Mouse (Mus musculus) gastrocnemius, postnatal 25 days (tissue): ENCODE results near the gene Gm21958. TPM values are rescaled to one million over a fixed set of nuclear protein-coding genes. Genes with fewer than 3 reads are reported as not detected.

Experiments
- DNase-seq: peaks from one replicate; pipeline ENCODE4 v3.0.0; 2022
- long read RNA-seq, 2 experiments: library from polyadenylated mRNA; stranded (forward); transcript quantifications; one replicate each; pipeline ENCODE4 v2.0.0; 2021
- total RNA-seq, 2 experiments: library from RNA; stranded (reverse); gene quantifications; 1 replicate in 1 of 2; 2 replicates in 1 of 2; pipeline ENCODE4 v1.2.3; 2021

Gene Gm21958
- not detected for total RNA-seq
- long read RNA-seq, experiment 1 = 0 reads
- long read RNA-seq, experiment 2 = 0 reads

DNA sequence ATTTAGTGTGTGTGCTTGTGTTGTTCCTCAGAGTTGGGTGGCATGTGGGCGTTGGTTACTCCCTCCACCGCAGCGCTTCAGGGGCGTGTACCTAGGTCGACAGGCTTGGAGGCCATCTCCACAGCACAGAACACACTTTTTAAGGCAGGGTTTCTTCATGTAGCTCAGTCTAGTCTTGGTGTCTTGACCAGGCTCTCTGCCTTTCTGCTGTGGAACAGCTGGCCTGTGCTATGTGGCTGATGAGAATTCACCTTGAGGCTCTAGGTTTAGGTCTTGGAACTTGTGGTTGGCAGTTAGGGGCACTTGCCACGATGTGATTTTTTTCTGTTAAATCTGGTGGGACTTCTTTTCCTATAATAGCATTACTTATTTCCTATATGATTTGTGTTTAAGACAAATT, at the start of gene Gm21958:
Gene Gm21958, minus strand, starts transcription at position 101 of the 400 bp plus-strand sequence.
- DNase-seq = no peak

DNA sequence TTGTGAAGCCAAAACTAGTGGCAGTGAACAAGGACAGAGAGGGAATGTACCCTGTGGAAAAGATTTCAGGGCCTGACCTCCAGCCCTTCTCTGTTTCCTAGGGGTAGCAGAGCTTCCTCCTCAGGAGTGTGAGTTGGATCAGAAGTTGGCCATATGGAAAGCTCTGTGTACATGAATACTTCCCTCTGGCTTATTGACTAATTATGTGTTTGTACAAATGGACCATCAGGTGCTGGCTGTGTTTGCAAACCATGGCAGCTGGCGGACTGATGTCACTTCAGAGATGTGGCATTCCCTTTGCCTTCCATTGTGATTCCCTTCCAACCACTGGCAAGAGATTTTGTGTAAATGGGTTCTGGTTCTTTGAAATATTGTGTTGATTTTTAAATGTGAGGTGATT, 47.1 kb upstream of the Gm21958 start:
- no peak for DNase-seq

DNA sequence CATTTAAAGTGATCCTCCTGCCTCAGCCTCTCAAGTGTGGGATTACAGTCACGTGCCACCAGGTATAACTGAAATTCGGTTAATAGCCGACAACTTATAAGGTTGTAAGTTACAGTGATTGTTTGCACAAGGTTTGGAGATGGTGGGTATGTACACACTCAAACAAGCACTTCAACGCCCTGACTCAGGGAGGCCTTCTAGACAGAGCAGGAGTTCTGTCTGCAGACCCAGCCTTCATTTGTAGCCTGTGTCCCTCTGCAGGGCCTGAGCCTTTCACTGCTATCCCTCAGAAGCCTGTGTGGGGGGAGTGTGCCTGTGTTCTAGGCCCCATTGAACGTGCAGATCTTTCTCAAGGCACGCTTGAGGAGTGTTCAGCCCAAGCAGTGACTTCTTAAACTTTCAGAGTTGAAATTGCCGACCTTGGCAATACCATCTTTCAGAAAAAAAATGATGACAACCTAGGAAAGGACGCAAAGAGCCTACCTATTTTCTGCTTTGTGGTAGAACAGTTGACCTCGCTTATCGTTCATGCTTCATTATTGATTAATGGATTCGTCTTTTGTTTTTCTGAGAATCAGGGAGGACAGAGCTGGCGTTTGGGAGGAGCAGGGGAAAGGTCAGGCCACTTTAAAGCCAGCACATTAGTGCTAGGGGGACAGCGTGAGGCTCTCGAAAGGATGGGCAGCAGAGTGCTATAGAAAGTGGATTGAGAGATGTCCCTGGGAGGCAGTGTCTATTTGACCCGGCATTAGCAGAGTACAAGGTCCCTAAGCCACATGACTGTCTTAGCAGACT, 46.4 kb upstream of the Gm21958 start:
- DNase-seq = no peak

DNA sequence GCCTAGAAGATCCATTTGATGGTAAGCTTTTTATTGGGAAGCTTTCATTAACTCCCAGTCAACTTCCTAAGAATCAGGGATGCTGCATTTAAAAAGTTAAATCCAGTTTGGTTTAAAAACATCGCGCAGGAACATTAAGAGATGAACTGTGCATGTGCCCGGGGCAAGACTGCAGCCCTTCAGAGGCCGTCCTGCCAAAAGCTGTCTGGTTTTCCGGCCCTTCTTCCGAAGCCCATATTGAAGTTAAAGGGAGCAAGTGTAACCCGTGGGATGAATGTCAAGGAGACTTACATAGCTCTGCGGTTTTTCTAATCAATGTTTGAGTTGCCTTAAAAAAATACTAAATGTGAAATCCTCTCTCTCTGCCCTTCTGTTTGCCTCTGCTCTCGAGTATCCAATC, 45.1 kb upstream of the Gm21958 start:
- DNase-seq = no peak

DNA sequence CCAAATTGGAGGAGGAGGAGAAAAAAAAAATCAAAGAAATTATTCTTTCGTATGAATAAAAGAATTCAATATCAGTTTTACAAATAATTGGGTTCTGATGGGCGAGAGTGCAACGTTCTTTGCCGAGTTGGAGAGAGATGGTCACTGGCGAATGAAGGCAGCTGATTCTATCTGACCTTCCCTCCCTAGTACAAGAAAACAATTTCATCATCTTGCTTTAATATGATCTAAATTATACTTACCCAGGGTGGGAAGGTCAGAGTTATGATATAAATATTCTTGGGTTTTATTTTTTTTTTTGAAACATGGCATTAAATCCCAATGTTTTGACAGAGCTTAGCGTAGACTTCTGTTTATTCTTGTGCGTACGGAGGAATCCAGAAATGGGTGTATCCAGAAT, 43.3 kb upstream of the Gm21958 start:
- DNase-seq = no peak

DNA sequence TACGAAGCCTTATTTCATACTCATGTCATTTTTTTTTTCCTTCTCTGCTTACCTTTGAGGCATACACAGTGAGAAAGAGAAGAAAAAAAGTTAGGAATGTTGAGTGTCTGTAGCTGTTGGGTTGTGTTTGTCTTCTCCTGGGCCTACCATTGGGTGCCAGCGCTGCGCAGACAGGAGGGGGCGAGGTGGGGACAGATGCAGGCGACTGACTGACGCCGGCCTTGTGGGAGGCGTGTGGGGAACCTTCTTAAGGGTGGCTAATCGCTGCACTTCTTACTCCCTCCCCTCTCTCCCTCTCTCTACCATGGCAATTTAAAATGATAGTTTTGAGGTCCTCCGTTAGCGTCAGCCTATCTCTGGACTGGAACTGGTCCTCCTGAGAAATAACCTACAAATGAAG, 41.9 kb upstream of the Gm21958 start:
- DNase-seq = no peak

DNA sequence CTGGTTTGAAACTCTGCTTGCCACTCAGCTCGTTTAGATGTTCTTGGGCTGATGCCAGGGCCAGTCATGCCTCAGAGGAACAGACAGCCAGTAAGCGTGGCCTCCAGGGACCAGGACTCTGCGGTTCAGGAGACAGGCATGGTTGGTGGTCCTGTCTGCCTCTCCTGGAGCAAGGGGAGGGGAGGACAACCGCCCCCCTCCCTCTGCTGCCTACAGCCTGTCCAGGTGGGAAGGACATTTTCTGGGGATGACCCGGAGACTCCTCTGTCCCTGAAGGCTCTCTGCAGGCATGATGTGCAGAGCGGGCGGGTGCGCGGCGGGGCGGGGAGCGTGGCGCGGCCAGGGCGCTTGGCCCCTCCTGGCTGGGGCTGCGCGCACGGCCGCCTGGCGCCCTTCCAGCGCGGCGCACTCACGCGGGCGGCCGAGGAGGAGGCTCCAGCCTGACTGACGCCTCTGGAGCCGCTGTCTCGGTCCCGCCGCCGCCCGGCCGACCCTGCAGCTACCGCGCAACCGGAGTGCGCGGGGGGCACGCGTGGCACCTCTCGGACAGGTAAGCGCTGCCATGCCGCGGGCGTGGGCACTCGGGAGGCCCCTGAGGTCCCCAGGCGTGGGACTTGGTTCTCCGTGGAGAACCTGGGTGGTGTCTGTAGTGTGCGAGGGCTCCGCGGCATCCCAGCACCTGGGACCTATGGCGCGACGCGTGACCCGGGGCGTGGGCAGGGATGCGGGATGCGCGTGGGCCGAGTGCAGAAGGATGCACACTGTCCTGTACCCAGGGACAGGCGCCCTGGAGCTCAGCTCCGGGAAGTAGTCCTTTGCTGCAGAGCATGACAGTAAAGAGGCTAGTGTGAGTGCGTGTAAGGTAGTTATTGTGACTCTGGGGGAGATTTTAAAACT, 41.2 kb upstream of the Gm21958 start, which contains the start of gene Smad9:
Gene Smad9, plus strand, starts transcription at position 438 of the 897 bp plus-strand sequence.
- peak; percentile 37 for DNase-seq

DNA sequence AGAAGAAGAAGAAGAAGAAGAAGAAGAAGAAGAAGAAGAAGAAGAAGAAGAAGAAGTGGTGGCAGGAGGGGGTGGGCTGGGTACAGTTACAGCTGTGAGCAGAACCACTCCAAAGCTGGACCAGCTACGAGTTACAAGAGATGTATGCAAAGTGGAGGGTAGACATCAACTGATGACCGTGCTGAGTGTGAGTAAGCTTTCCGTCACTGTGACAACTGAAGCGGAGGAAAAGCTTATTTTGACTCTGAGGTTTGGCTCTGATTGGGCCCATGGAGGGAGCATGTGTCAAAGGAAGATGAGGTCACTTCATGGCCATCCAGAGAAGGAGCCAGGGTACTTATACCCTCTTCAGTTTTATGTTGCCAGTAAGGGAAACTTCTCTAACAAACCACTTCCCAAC, 39.3 kb upstream of the Gm21958 start:
- DNase-seq = no peak

DNA sequence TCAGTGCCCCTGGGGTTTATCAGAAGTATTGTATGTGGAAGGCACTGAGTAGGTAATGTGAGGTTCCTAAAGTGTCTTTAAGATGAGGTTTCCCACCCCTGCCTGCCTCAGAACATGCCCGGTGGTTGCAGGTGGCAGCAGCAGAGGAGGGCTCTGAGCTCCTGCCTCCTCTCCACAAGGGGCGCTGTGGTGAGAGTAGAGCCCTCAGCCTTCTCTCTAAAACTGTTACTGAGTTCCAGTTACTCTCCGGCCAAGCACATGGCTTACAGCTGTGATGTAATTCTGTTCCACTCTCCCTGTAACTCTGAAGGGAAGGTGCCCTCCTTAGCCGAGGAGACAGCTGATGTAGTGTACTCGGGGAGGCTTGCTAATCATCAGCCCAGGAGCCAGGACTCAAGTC, 31.6 kb upstream of the Gm21958 start:
- DNase-seq = no peak

DNA sequence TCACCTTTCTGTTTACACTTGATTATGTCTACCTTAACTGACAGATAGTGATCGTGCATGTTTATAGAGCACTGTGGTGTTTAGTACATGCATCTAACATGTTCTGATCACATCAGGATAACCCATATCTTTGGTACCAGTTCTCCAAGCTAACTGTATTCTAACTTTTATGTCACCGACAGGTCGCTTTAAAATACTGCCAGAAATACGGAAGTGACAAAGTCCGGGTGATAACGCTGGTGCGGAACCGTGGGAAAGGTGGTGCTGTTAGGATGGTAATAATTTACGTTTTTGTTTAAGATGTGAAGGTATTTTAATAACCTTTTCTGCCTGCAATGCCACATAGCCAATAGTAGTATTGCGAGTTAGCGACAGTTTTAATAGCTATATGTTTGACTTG, 27.8 kb upstream of the Gm21958 start:
- DNase-seq = no peak

DNA sequence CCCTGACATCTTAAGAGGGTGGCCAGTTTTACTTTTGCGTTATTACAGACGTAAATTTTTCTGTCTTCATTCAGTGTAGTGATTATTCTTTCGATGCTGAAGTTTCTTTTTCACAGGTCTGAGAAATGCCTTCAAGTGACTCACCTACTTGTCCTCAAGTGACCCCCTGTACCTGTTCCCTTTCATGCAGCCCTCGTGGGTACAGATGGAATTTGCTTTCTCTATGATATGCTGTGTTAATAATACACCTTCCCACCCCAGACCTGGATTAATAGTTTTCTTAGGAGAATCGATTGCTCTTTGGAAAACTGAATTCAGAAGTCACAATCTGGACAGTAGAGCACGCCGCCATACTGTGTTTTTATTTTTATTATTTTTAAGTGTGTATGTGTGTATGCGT, 23.2 kb upstream of the Gm21958 start:
- no peak for DNase-seq

DNA sequence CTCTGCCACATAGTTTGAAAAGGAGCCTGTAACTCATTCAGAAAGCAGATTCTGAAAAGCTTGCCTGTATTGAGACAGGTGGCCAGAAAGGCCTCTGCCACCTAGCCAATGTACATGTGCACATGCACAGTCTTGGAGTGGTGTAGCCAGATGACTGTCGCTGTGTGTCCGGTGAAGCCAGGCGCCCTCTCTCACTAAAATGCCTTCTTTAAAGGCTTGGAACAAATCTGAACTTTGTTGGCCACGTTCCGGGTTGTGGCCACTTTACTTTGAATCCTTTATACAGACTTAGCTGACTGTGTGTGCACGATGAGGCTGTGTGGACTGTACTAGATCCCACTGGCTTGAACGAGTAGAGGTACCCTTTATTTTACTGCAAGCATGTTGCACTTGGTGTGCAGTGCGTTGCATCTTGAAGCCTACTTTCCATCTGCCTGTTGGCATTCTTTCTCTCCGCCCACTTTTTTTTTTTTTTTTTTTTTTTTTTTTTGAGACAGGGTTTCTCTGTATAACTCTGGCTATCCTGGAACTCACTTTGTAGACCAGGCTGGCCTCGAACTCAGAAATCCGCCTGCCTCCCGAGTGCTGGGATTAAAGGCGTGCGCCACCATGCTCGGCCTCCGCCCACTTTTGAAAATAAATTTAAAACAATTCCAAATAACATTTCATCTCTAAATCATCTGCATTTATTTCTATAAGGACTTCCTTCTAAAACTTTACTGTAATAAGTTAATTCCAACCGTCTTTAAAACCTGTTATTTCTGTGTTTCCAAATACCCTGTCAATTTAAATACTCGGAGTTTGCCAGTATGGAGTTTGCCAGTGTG, 22.2 kb upstream of the Gm21958 start:
- no peak for DNase-seq

DNA sequence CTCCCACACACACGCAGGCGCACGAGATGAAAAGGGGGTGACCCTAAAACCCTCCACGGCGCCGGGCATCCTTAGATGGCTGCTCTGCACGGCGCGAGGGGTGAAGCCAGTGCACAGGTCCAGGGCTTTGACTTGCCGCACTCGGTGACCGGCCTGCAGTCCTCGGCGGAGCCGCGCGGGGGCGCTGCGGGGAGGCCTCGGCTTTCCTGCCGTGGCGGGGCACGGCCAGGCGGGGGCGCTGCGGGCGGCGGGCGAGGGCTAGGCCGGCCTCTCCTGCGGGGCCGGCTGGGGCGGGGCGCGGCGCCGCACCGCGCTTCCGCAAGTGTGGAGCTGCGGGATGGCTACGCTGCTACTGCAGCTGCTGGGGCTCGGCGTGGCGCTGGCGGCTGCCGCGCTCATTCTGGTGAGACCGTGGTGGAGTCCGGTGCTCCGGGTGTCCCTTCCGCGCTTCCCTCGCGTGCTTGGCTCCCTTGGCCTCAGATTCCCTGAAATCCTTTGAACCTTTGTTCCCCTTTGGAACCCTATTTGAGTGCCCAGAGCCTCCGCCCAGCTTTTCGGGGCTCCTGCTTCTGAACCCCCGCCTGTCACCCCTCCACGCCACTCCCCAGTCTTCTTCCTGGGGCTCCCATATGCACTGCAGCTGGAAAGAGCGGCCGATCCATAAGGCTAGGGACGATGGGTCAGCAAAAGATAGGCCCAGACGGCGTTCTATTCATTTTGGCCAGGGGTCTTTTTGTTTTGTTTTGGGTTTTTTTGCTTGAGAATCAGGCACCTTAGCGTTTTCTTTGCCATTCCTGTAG, 21.3 kb upstream of the Gm21958 start, which contains the start of the genes Exosc8 and Alg5:
Gene Exosc8, minus strand, starts transcription at position 147 of the 800 bp plus-strand sequence.
Gene Alg5, plus strand, starts transcription at position 293 of the 800 bp plus-strand sequence.
- DNase-seq = peak; percentile 87

DNA sequence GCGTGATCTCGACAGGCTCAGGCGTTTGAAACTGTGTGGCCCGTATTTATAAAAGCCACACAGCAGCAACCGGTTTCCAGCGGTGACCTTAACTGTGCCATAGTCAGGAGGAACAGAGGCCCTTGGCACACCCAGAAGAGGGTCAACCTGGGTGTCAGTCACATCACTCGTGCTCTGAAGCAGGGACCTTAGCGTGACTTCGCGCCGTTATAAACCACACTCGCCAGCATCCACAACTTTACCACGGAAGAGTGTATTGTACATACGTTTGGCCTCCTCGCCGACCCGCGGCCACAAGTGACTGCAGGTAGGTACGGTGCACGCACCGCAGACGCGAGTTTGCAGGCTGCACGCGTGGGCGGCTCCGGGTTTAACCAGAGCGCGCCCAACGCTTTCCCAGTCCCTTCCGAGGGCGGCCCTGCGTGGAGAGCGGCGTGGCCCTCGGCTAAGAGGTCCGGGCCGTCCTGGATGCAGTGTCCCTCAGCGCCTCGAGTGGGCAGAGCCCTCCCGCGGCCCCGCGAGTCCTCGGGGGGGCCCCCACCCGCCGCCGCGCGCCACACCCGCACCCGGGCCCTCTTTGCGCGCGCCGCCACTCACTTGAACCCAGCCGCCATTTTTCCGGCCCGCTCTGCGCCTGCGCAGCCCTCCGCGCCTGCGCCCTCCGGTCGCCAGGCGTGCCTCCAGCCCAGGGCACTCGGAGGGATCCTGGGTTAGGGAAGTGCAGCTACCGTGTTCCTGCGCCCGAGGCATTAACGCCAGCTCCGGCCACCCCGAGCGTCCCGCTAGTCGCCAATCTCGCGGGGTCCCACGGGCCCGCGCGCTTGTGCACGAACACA, 20.5 kb upstream of the Gm21958 start:
- DNase-seq = peak; percentile 88

DNA sequence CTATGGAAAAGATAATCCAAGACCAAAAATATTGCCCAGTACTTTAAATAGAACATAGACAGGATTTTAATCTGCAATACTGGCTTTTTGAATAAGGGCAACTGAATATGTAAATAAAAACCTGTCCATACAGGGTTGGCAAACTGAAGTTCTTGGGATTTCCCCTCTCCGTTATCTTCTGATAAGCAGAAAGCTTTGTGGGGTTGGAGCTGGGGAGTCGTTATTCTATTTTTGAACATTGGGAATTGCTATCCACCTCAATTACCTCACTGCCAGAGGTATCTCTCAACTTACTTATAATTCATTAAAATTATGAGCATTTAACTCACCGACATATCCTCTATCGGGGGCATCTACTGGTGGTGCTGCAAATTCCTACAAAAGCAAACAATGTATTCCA, 18.2 kb upstream of the Gm21958 start:
- DNase-seq = no peak

DNA sequence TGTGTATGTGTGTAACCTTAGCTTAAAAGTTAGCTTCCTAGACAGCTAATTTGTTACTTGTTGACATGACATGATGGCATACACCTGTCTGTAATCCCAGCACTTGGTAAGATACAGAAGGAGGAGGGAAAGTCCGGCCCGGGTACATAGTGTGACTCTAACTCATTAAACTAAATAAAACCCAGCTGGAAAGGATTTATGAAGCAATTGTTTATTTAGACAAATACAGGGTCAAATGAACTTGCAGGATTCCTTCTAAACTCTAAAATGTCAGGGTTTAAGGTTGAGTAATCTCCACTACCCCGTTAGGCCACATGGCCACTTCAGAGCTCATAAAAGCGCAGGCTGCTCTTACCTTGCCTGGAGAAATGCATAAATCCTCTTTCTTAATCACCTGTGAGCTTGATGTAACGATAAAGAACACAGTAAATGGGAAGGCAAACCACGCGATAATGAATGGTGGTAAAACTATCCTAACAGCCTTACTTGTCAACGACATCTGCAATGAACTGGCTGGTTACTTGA, 17.5 kb upstream of the Gm21958 start:
- no peak for DNase-seq

DNA sequence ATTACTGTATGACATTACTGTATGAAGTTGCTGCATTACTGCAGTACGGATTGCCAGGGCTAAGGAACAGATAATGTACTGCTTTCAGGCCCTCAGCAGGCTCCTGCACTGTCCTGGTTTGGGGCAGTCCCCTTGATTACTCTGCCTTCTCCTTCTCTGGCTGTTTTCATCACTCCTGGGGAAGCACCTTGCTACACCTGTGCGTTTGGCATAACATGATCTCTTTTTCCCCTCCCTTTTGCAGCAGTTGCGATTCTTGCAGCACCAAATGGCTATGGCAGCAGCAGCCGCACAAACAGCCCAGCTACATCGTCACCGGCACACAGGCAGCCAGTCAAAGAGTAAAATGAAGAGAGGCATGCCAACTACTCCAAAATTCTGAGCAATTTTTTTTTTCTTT, 13.9 kb upstream of the Gm21958 start:
- no peak for DNase-seq

DNA sequence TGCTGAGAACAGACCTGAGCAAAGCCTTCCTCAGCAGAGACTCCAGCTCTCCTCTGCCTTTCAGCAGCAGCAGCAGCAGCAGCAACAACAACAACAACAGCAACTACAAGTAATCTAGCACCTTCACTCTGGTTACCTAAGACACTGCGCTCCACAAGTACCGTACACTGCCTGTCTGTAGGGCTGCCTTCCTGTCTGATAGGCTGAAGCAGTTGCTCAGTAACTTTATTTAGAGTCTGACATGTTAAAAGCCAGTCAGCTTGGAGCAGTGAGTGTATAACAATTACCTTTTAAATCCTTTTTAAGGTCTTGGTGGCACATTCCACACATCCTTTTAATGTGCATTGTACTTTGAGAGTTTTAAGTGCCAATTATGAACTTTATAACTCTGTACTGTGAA, 13.4 kb upstream of the Gm21958 start:
- DNase-seq = no peak

DNA sequence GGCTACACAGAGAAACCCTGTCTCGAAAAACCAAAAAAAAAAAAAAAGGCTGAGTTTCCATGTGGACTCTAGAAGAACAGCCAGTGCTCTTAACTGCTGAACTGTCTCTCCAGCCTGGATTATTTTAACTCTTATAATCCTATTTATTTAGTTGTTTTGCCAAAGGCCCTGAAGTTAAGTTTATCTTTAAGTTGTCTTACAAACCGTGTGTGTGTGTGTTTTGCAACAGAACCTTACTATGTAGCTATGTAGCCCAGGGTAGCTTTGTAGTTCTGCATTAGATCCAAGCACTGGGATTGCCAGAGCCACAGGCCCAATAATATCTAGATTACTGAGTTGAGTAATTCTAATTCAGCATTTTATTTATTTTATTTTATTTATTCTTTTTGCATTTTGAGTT, 11.2 kb upstream of the Gm21958 start:
- DNase-seq = no peak
